Mouse (Mus musculus) neural tube, embryonic 13.5 days (tissue): ENCODE results near the gene Man1a. TPM values are rescaled to one million over a fixed set of nuclear protein-coding genes. Genes with fewer than 3 reads are reported as not detected.
A peak's percentile ranks its signal among the peaks of the same experiment; 100 is the strongest.

ENCODE experiments used
- ATAC-seq: fragments of 200-750 bp; cut with Nextera tagmentation; 2 replicates; pipeline ENCODE4 v1.8.0; 2017; ENCODE audit warnings: low read depth, mild to moderate bottlenecking, moderate TSS enrichment, moderate library complexity
- H3K27ac ChIP-seq: fragments of 300-500 bp; sonication (generic); replicated peaks from 2 replicates; pipeline ENCODE4 v1.5.1; 2015; ENCODE audit warnings: moderate library complexity, mild to moderate bottlenecking, inconsistent platforms
- H3K27me3 ChIP-seq: fragments of 300-500 bp; sonication (generic); 2 replicates; pipeline ENCODE4 v1.6.1; 2015; ENCODE audit warnings: mild to moderate bottlenecking, inconsistent platforms
- H3K36me3 ChIP-seq: fragments of 300-500 bp; sonication (generic); 2 replicates; pipeline ENCODE4 v1.6.1; 2015; ENCODE audit warnings: mild to moderate bottlenecking, inconsistent platforms
- H3K4me1 ChIP-seq: fragments of 300-500 bp; sonication (generic); replicated peaks from 2 replicates; pipeline ENCODE4 v1.6.1; 2015; ENCODE audit warnings: inconsistent platforms
- H3K4me2 ChIP-seq: fragments of 300-500 bp; sonication (generic); 2 replicates; pipeline ENCODE4 v1.6.1; 2015; ENCODE audit warnings: inconsistent platforms, mild to moderate bottlenecking, moderate library complexity
- H3K4me3 ChIP-seq: fragments of 300-500 bp; sonication (generic); 2 replicates; pipeline ENCODE4 v1.5.1; 2015; ENCODE audit warnings: mild to moderate bottlenecking, inconsistent platforms
- H3K9ac ChIP-seq: fragments of 300-500 bp; sonication (generic); 2 replicates; pipeline ENCODE4 v1.6.1; 2015; ENCODE audit warnings: moderate library complexity, mild to moderate bottlenecking, inconsistent platforms
- H3K9me3 ChIP-seq: fragments of 300-500 bp; sonication (generic); 2 replicates; pipeline ENCODE4 v1.6.1; 2016; ENCODE audit warnings: inconsistent platforms
- WGBS: fragments of 180-500 bp; shearing (Covaris S2); methylation state at CpG from one replicate; pipeline ENCODE4 v1.1.7; 2015; 5-methylcytosine and 5-hydroxymethylcytosine counted together
- polyA plus RNA-seq: library from polyadenylated mRNA; unstranded; fragments of >200 nt; fragmentation: Nextera tagmentation; extraction: Ambion mirVana; gene quantifications from 2 replicates; pipeline ENCODE4 v1.2.1, GENCODE M21; 2015

Man1a gene
- polyA plus RNA-seq, 1 experiment from 2014 or later = 3.1 TPM

DNA sequence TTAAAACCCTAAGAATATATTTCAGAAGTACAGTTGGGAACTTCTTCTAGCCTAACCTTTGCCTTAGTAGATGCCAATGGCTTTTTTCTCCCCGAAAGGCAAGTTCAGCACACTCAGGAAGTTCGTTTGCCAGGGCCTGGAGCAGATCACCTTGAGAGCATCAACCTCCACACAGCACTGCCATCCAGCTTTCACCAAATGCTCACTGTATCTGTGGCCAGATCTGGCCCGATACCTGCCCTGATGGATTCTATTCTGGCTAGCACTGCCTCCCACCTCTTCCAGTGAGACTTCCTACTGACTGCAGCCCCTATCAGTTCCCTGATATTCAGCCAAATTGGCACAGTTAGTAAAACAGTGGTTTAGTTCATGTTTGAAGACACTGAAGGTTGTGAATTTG is 202.2 kb downstream of the Man1a start:
- Histone ChIP-seq H3K4me2 (no peak overlapping the region), H3K4me3 (no peak overlapping the region), H3K36me3 (no peaks in the 10 kb centered on the region), H3K9me3 (no peaks in the 10 kb centered on the region), H3K27ac (no peak overlapping the region), H3K27me3 (no peaks in the 10 kb centered on the region), H3K9ac (no peak overlapping the region), H3K4me1 (no peaks in the 10 kb centered on the region)
- no peak for ATAC-seq
- 75% methylated on average over 3 of the region's 3 CpGs for WGBS

DNA sequence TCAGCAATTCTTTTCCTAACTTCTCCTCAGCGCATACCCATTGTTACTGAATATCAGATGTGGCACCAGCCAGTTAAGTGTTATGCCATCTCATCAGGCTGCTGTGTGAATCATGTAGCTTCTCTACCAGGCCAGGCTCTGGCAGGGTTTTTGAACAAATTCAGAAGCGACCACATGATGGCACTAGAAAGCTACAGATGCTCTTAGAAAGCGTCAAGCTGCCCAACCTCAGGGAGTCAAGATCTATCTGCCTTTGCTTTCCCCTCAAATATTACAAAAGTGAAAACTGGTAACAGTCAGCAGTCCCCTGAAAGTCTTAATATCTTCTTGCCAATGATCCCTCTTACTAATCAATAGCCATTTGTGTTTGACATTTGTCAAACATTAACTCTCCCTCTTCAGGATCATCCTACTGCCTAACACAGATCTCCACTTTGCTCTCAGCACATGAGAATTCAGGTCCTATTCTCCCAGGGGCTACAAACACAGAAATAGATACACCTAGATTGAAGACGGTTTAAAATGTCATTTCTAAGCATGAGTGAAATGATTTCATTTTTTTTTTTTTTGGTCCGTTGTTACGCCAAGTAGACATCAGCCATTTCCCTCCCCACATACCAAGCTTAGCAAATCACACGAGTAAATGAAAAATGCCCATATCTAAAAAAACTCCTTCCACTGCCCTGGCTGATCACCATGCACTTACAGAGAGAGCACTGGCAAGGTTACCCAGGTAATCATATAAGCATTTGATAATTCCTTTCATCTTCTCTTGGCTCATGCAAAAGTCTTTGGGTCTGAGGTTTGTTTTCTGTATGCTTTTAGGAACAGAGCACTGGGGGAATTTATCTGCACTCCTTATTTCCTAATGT is 212.7 kb downstream of the Man1a start:
- no peaks in the 10 kb centered on the region for H3K4me1 ChIP-seq
- no peak overlapping the region for H3K4me2 ChIP-seq
- H3K27ac ChIP-seq = no peak overlapping the region
- no peaks in the 10 kb centered on the region for H3K27me3 ChIP-seq
- no peaks in the 10 kb centered on the region for H3K36me3 ChIP-seq
- no peak overlapping the region for H3K9ac ChIP-seq
- no peak overlapping the region for H3K4me3 ChIP-seq
- no peaks in the 10 kb centered on the region for H3K9me3 ChIP-seq
- 49% methylated on average over 7 of the region's 7 CpGs for WGBS
- peak; percentile 84 for ATAC-seq

DNA sequence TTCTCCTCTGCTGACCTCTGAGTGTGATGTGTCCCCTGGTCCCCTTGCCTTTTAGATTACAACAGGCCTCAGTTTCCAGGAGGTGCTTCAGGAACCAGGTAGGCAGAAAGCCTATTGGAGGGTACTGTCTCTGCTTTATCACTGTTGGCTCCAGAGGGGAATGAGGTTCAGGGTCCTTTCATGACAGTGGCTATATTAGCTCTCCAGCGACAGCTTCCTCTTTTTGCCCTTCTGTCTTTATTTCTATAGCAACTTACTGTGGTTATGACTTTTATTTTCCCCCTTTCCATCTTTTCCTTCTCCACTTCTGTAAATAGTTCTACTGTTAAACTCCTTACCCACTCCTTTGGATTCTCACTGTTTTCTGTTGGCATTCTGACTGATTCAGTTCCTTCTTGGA is 216.5 kb downstream of the Man1a start:
- Histone ChIP-seq H3K36me3 (no peaks in the 10 kb centered on the region), H3K4me1 (no peaks in the 10 kb centered on the region), H3K4me2 (no peak overlapping the region), H3K9ac (no peak overlapping the region), H3K27ac (no peak overlapping the region), H3K4me3 (no peak overlapping the region), H3K27me3 (no peaks in the 10 kb centered on the region), H3K9me3 (no peaks in the 10 kb centered on the region)
- no peak for ATAC-seq
- 53% methylated on average over 1 of the region's 1 CpGs for WGBS

DNA sequence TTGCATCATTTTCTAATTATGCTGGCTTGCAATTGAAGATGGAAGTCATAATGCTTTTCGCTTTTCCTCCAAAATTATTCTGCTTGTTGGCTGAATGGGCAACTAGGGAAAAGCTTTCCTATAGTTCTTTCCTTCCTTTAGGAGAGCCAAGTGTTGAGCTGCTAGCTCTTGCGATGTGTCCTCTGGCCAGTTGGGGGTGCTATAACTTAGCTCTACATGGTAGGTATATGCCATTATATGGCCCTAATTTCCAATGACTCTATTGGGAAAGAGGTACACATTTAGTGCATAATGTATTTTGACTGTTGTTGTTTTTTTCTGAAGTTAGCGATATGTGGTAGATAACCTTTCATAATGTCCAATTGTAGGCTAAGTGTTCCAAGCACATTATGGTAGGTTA is 217.2 kb downstream of the Man1a start:
- no peak overlapping the region for H3K9ac ChIP-seq
- H3K27ac ChIP-seq = no peak overlapping the region
- no peak overlapping the region for H3K4me3 ChIP-seq
- H3K9me3 ChIP-seq = no peaks in the 10 kb centered on the region
- no peak for ATAC-seq
- no peak overlapping the region for H3K4me2 ChIP-seq
- WGBS = 71% methylated on average over 3 of the region's 3 CpGs
- H3K4me1 ChIP-seq = no peaks in the 10 kb centered on the region
- no peaks in the 10 kb centered on the region for H3K36me3 ChIP-seq
- no peaks in the 10 kb centered on the region for H3K27me3 ChIP-seq
